Mouse (Mus musculus) inflammation-experienced regulatory T-cells, adult 6 months (primary cell): Measurements from ENCODE around the gene Zfp82. TPM values are rescaled to one million over a fixed set of nuclear protein-coding genes. Genes with fewer than 3 reads are reported as not detected.
A peak's percentile ranks its signal among the peaks of the same experiment; 100 is the strongest.
"Not testable (repeated sequence)": the region's sequence is repeated elsewhere in the genome, so short reads cannot be mapped to it uniquely, and the experiment has no call there.

ENCODE experiments used
- ATAC-seq: one replicate; pipeline ENCODE4 v1.8.0; 2017
- polyA plus RNA-seq, 3 experiments: library from polyadenylated mRNA; unstranded; fragments of 100-300 nt; shearing (Covaris generic); gene quantifications; one replicate each; pipeline ENCODE4 v1.2.1; 2017

Zfp82 gene
- 10 to 100 TPM in 1 of 3 experiments, 1 to 10 TPM in 2; 4.6 to 10.9 (median 5.9) TPM for polyA plus RNA-seq

DNA sequence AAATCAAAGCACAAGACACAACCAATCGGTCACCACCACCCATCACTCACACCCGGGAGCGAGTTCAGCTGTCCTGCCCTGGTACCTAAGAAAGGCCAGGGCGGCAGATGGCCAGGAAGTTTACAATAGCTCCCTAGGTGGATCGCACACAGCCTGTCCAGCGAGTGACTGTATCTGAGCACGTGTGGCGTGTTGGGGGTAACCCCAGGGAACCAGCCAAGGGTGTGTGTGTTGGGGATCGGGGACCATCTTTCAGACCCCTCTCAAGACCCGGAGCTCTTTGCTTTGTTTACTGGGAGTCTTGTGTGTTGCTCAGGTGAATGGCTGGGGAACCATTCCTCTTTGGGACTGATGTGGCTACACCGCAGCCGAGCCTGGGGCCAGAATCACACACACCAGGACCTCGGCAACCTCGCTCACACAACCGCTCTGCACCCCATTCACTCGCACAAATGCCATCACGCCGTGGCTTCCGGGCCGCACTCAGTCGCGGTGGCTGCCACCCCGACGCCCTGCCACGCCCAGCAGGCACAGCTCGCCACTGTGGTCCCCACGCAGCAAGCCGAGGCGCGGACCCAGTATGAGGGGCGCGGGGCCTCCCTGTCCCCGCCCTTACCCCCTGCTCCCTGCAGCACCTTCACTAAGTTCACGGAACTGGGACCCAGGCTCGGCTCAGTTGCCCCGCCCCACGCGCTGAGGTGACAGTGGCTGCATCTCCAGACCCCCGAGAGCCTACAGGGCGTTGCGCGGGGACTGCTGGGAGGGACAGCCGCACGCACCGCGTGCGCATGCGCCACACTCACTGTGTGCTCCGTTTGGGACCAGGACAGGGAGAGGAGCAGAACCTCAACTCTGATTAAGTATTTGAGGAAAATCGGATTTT lies at the start of gene Zfp82:
Gene Zfp82 (minus strand): TSS at position 755 of the 883 bp plus-strand sequence.
- peak; percentile 80 for ATAC-seq

DNA sequence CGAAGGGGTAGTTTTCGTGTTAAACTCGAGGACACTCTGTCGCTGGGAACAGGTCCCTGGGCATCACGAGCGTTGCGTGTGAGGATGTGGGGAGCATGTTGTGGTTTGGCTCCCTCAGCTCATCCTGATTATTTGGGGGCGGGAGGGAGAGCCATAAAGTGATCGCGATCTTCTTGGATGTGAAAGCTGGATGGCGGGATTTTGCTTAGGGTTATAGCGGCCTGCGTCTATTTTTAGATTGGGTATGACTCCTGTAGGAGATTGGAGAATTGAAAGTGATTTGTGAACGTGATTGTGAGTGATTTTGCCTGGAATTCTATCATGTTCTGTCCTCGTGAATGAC lies 49.5 kb upstream of the Zfp82 start:
- ATAC-seq: no peak

DNA sequence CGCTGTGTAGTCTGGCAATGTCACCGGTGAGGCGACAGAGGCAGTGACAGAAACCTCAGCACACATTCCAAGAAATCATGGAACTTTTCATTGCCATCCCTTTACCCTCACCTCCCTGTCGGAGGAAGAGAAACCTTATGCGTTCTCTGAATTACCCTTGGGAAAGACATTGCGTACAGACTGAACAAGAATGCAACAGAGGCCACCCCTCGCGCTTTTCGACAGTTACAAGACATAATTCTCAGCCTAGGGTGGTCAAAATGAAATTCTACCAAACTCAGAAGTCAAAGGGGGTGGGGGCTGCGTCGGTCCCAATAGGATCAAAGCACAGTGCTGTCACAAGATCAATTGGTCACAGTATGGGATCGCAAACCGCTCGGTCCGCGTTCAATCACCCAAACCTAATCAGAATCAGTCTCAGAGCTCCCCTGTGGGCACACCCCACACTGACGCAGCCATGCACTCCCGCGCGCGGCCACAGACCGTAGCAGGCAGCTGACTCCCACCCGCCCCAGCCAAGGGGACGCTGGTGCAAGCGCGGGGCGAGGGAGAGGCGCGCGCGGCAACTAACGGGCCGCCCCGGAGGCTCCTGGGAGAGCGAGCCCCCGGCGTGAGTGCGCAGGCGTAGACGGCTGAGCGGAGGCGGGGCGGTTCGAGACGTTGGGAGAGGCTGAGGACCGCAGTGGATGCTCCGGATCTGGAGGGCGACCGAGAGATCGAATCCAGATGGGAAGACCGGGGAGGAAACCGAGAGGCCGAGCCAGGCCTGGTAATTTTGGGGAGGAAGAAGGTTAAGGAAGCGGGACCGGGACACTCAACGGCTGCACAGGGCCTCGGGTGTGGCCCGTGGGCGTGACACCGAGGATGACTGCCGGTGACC lies 48.8 kb upstream of the Zfp82 start, which contains the start of gene Zfp382:
Gene Zfp382 (plus strand): TSS at position 635 of the 880 bp plus-strand sequence.
- ATAC-seq: peak; percentile 93

DNA sequence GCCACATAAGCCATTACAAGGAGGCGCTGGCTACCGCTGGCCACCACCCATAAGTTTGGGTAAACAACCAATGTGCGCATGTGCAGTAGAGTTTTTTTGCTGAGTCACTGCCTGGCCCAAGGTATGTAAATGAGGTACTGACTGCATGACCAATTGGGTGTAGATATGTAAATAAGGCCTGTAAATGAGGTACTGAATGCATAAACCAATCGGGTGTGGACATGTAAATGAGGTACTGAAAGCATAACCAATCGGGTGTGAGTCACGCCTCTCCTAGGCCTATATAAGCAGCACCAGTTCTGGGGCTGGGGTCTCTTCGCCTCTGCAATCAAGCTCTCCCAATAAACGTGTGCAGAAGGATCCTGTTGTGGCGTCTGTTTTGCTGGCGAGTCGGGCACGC lies 45.2 kb upstream of the Zfp82 start:
- not testable (repeated sequence) for ATAC-seq

DNA sequence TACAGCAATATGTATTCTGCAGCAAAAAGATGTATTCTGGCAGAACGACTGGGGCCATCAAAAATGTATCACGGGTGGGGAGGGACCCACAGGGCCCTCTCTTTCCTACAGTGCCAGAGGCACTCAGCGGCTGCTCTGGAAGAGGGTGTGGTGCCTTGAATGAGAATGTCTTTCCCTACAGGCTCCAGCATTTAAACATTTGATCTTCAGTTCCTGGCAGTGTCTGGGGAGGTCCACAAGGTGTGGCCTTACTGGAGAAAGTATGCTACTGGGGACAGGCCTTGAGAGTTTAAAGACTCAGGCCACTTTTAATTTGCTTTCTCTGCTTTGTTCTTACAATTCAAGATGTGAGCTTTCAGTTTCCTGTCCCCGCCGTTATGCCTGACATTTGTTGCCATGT lies 43.4 kb upstream of the Zfp82 start:
- no peak for ATAC-seq

DNA sequence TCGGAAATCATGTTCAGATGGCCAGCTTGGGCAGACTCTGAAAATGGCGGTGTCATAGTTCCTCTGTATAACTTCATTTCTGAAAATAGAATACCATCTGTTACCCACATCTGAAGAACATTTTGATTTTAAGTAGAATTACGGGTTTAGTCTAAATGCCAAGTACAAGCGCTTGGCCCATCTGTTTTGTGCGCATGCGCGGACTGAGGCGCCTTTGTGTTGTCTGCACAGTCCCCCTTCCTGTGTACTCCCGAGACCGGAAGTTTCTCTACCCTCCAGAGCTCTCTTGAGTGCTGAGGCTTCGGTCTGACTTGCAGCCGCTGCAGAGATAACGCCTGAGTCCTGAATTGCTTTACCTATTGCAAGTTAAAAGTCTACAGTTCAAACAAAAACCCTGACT lies 26.6 kb upstream of the Zfp82 start:
- ATAC-seq: peak; percentile 70

DNA sequence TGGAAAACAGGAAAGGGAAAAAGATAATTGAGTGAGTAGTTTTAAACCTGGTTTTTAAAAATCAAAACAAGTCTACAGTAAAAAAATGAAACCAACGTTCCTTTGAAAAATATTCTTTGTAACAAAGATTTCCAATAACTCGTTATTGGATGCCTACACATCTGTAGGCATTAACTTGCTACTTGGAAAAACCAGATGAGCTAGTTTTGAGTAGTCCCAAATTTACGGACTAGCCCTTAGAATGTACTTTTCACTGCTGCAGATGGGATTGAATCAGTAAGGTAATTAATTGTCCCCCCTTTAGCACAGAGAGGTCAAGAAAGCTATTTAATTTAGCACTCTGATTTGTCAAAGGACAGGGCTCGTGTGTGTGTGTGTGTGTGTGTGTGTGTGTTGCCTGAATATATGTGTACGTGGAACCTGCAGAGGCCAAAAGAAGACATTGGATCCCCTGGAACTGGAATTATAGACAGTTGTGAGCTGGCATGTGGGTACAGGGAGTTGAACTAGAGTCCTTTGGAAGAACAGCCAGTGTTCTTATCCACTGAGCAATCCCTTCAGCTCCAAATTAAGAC lies 22.9 kb upstream of the Zfp82 start:
- no peak for ATAC-seq

DNA sequence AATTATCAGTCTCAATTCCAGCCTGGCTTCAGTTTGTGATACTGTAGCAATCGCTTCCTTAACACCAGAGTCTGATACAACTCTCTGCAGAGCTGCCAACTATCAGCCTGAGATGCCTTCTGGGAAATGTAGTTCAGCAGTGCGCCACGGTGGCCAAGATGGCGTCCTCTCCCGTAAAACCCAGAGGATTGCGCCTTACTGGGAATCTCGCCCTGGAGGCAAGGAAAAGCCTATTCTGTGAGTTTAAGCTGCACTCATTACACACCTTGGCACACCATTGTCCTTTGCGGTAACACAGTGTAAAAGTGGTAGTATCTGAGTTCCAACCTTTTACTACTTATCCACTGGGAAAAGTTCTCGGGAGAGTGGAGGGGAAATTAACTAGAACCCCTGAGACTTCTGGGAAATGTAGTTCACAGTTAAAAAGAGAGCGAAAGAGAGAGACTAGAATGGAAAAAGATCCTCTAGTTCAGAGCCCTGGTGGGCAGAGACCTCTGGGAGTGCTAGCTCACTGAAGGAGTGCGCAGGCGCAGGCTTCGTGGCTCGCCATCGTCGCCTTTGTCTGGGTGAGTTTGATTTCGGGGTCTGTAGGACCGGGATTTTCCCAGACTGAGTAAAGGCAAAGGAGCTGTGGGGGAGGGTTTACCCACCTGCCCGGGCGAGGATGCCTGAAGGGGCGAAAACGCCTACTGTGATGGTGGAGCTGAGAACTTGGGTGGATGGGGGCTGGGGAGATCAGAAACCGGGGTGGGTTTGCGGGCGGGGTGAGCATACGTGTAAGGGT lies 22.1 kb upstream of the Zfp82 start, which contains the start of gene Zfp260:
Gene Zfp260 (plus strand): TSS at position 132 of the 784 bp plus-strand sequence.
- peak; percentile 47 for ATAC-seq

DNA sequence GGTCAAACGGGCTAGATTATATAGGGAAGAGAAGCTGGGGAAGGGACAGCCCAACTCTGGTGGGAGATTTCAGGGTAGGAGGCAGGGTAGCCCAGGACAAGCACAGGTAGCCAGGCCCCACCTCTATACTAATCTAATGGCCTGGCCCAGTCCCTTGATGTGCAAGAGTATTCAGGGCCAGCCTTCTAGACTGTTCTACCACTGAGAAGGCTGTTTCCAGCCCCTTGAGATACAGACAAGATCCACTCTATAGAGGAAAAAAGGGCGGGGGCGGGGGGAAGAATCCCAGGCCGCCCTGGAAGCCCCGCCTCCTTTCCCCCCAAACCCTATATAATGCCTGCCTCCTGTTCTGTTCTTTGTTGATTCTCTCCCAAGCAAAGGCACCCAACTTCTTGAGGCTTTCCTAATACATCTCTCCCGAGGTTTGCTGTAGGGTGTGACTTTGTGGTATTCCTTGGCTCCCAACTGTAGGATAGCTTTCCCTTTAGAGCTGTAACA lies 21.3 kb upstream of the Zfp82 start:
- no peak for ATAC-seq

DNA sequence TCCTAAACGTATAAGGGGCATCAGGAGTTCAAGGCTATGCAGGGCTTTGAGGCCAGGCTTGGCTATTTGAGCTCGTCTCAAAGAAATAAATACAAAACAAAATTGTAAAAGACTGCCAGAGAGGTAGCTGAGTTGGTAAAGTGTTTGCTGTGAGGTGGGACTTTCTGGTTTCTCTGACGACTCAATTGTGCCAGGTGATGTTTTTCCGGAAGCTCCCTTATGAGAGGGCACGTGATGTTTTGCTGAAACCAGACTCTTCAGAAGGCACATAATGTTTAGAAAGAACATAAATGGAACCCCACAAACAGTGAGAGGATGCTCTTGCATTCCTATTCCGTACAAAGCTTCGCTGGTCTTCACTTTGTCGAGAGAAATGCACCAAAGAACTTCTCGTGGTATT lies 20.0 kb upstream of the Zfp82 start:
- no peak for ATAC-seq

DNA sequence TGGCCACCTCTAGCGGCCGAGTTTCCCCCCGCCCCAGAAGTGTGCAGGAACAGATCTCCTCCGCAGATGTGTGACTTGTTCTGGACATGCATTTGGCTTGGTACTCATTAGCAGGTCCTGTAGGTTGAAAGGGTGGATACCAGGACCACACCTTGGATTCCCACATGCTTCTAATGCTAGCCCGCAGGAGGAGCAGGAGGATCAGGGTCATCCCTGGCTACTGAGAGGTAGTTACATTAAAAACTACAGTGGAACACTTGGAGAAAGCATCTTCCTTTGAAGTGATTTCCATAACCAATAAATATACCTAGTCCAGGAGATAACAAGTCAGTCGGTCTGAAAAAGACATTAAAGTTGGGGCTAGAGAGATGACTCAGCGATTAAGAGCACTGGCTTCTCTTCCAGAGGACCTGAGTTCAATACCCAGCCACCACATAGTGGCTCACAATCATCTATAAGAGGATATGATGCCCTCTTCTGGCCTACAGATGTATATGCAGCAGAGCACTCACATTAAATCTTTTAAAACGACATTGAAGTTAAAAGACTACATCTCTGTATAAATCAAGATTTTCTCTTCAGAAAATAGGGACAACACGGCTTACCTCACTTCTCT lies 18.4 kb upstream of the Zfp82 start:
- ATAC-seq: no peak

DNA sequence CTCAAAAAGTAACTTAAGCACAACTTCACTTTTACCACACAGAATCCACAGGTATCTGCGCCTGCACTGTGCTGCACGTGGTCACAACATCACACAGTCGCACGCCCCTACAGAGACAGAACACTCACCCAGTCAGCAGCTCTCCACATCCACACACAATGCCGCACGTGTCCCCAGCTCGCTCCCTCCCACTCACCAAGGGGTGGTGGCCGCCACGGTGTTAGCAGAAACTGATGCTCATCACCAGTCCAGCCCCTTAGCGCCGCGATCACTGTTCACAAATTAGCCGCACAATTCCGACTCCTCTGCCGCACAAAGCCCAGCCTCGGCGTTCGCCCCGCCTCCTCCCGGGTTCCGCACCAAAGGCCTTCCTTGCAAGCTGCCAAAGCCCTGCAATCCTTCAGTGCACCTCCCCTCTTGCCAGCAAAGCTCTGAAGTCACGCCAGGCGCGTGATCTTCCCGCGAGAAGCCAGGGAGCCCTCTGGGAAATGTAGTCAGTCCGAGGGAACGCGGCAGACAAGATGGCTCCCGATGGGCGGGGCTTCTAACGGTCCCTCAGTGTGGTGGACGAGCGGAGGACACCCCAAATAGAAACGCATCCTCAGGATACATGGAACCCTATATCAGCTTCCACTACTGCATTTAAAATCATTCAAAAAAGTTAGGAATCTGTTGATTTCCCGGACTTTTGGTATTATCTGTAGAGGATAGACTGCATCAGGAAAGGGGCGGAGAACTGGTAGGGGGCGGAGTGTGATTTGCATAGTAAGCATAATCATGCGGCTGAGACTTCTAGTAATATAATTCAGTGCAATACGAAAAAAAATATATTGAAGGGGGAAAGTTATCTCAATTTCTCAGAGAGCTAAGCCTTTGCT lies 17.6 kb upstream of the Zfp82 start, which contains the start of the genes Gm26920 and Zfp566:
Gene Gm26920 (minus strand): TSS at position 319 of the 878 bp plus-strand sequence.
Gene Zfp566 (minus strand): TSS at position 436 of the 878 bp plus-strand sequence.
- peak; percentile 88 for ATAC-seq

DNA sequence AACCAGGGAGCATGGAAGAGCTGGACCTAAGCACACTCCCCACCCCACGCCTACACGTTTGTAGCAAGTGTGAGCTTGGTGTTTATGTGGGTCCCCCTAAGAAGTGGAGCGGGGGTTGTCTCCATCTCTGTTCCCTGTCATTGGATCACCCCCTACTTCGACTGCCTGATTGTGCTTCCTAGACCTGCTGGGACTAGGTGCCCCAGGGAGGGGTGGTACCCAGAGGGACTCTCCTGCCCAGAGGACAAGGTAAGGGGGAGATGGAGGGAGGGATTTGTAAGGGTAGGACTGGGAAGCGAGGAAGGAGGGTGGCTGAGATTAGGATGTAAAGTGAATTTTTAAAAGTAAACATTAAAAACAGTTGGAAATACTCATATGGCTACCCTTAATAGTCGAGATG lies 16.7 kb upstream of the Zfp82 start:
- no peak for ATAC-seq

DNA sequence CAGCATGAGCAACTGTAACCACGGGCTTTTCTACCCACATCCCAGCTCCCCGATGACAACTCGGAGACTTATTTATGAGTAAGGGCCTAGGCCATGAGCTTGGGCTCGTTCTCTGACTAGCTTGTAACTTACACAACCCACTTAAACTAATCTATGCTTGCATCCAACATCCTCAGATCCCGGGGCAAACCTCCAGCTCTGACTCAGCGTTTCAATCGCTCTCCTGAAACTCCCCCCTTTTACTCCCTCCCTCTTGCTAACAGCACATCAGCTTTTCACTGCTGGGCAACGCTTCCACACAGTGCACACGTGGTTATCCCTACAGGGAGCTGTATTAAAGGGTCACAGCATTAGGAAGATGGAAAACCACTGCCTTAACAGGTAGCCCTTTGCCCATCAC lies 13.8 kb upstream of the Zfp82 start:
- ATAC-seq: no peak

DNA sequence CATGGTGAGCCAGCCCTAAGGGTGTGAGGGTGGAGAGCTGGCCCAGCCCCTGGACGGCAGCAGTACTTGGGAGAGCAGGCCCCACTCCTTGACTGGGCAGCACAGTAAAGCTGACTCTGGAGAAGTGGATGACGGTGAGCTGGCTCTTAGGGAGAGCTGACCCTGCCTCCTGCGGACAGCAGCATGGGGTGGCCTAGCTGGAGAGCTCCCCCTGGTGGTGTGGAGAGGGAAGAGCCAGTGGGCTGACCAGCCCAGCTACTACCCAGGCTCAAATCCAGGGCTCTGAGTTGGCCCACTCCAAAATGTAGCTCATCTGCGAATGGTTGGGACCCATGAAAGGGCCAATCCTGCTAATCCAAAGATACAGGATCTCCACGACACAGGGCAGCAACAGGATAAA lies 8.1 kb downstream of the Zfp82 start:
- ATAC-seq: no peak

DNA sequence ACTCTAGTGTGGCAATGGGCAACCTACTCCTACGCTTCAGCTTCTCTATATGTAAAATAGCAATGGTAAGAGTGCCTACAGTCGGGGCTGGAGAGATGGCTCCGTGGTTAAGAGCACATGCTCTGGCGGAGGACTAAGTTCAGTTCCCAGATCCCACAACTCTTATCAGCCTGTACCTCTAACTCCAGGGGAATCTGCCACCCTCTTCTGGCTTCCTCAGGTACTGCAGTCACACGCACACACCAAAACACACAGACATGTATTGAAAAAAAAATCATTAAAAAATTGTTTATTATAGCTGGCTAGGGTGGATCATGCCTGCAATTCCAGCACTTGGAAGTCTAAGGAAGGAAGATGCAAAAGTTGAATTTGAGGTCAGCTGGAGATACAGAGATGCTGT lies 10.2 kb downstream of the Zfp82 start:
- no peak for ATAC-seq

DNA sequence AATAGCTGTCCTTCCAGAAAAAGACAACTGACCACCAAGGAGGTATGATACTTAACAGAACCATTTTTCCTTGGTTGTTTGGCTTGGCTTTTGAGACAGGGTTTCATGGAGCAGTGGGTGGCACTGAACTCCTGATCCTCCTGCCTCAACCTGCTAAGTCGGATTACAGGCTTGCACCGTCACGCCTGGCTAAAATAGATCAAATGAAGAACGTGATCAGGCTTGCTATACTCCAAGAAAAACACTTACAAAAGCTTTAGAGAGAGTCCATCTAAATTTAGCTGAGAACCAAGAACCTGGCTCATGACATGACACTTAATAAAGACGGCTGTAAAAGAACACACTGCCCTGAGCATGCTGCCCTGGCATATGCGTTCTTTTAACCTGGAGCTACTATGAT lies 12.4 kb downstream of the Zfp82 start:
- no peak for ATAC-seq

DNA sequence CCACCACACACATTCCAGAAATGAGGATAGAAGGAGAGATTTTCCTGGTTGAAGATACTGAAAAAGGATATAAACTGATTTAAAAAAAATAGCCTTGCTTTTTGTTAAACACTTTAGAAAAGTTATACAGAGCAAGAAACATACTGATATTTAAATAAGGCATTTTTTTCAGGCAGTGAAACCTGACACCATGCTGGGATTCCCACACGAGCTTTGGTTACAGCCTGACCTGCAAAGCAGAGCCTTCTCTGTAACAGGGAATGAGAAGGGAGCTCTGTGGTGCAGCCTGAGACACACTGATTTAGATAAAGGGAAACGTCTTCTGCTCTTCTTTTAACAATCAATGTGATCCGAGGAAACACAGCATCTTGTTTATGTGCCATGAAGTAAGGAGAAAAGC lies 19.1 kb downstream of the Zfp82 start:
- ATAC-seq: no peak

DNA sequence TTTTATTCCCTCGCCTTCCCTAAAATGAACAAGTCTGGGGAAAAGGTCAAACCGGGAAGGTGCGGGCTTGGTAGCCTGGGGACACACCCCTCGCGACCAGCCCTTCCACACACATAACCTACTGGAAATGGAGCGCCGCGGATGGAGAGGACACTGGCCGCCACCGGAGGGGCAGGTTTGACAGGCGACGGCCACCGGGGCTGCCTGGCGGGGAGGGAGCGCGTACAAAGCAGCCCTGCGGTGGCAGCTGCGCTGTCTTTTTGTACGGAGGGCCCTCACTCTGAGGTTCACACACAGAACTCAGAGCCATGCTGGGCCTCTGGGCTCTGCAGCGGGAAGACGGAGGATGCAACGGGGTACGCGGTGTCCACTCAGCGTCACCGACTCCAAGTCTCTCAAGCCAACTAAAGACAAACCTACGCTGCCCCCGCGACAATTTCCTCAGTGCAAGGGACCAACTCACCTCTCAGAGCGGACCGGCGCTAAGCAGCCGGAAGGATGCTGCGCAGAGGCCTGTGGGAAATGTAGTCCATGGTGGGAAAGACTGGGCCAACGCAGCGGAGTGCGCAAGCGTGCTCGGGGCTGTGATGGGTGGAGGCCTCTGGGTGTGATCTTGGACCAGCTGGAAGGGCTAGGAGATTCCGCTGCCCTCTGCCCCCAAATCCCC lies 21.7 kb downstream of the Zfp82 start, which contains the start of gene Zfp14:
Gene Zfp14 (minus strand): TSS at position 499 of the 667 bp plus-strand sequence.
- peak; percentile 100 for ATAC-seq

DNA sequence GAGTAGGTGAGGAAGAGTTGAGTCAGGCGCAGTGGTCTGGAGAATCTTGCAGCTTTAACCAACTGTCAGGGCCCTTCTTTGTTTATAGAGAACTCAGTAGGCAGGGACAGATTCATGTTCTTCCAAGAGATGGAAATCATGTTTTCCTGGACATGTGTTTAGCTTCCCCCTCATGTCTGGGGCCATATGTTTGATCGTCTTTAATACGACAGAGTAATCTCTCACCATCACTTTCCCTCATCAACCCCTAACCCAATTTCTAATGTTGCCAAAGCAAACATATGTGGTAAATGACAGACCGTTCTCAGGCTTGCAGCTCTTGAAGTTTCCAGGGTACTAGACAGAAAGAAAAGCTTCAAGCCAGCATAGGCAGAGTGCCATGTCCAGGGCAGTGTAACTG lies 24.6 kb downstream of the Zfp82 start:
- ATAC-seq: no peak
